Mouse (Mus musculus): ENCODE results near the gene Bmp2. TPM values are rescaled to one million over a fixed set of nuclear protein-coding genes. Genes with fewer than 3 reads are reported as not detected.

Bmp2 gene
- total RNA-seq (2023) = not detected

GRCm38 (mm10) chr2:133552031-133552841 lies at the start of gene Bmp2:
Gene Bmp2 (plus strand): TSS chr2:133552159.

